Mouse (Mus musculus) ovary, postnatal 10 days (tissue): ENCODE data around the gene Khsrp.
A peak's percentile ranks its signal among the peaks of the same experiment; 100 is the strongest.
"Not testable (repeated sequence)": the region's sequence is repeated elsewhere in the genome, so short reads cannot be mapped to it uniquely, and the experiment has no call there.

Experiments
- DNase-seq: peaks from one replicate; pipeline ENCODE4 v3.0.0; 2022; ENCODE audit warnings: low spot score

The Khsrp gene

GRCm38 (mm10) chr17:57030931-57031660 lies at the start of gene Khsrp:
Khsrp (minus strand) TSS chr17:57031522.
- DNase-seq = peak; percentile 8

GRCm38 (mm10) chr17:57079919-57080318 lies 48.6 kb upstream of the Khsrp start:
- DNase-seq = no peak

GRCm38 (mm10) chr17:57078336-57078735 lies 47.0 kb upstream of the Khsrp start, which contains the start of gene Dennd1c:
Dennd1c (minus strand) TSS chr17:57078514.
- no peak for DNase-seq

- DNase-seq = no peak
Measured at GRCm38 (mm10) chr17:57076916-57077315, 45.6 kb upstream of the Khsrp start.

GRCm38 (mm10) chr17:57070699-57071098 lies 39.4 kb upstream of the Khsrp start:
- DNase-seq = no peak

GRCm38 (mm10) chr17:57070272-57070671 lies 39.0 kb upstream of the Khsrp start:
- no peak for DNase-seq

- DNase-seq = no peak
Measured at GRCm38 (mm10) chr17:57066908-57067307, 35.6 kb upstream of the Khsrp start.

- DNase-seq = no peak
Measured at GRCm38 (mm10) chr17:57063031-57063430, 31.7 kb upstream of the Khsrp start.

- no peak for DNase-seq
Measured at GRCm38 (mm10) chr17:57062548-57062947, 31.2 kb upstream of the Khsrp start.

- DNase-seq = no peak
Measured at GRCm38 (mm10) chr17:57062011-57062521, 30.7 kb upstream of the Khsrp start.

- no peak for DNase-seq
Measured at GRCm38 (mm10) chr17:57061069-57061468, 29.7 kb upstream of the Khsrp start.

- peak; percentile 82 for DNase-seq
Measured at GRCm38 (mm10) chr17:57060231-57060801, 29.0 kb upstream of the Khsrp start.

GRCm38 (mm10) chr17:57059486-57059977 lies 28.2 kb upstream of the Khsrp start, which contains the start of gene Slc25a23:
Slc25a23 (minus strand) TSS chr17:57059863.
- DNase-seq = peak; percentile 42

GRCm38 (mm10) chr17:57058891-57059485 lies 27.7 kb upstream of the Khsrp start, which contains the start of gene Crb3:
Crb3 (plus strand) TSS chr17:57059105.
- no peak for DNase-seq

GRCm38 (mm10) chr17:57056246-57056645 lies 24.9 kb upstream of the Khsrp start:
- no peak for DNase-seq

GRCm38 (mm10) chr17:57051679-57052078 lies 20.4 kb upstream of the Khsrp start:
- not testable (repeated sequence) for DNase-seq

GRCm38 (mm10) chr17:57048816-57049215 lies 17.5 kb upstream of the Khsrp start:
- DNase-seq = no peak

GRCm38 (mm10) chr17:57047406-57047805 lies 16.1 kb upstream of the Khsrp start:
- no peak for DNase-seq

GRCm38 (mm10) chr17:57041554-57041953 lies 10.2 kb upstream of the Khsrp start, which contains the start of gene Slc25a41:
Slc25a41 (minus strand) TSS chr17:57041654.
- no peak for DNase-seq

- no peak for DNase-seq
Measured at GRCm38 (mm10) chr17:57038978-57039377, 7.7 kb upstream of the Khsrp start.

- DNase-seq = no peak
Measured at GRCm38 (mm10) chr17:57032854-57033253, 1.5 kb upstream of the Khsrp start.

GRCm38 (mm10) chr17:57031661-57032420 lies 519 bp upstream of the Khsrp start:
- peak; percentile 80 for DNase-seq
